Mouse (Mus musculus) adrenal gland, adult 18-20 months (tissue): ENCODE data around the gene Gm21988. TPM values are rescaled to one million over a fixed set of nuclear protein-coding genes. Genes with fewer than 3 reads are reported as not detected.

ENCODE experiments used
- DNase-seq, 2 experiments: peaks; one replicate each; pipeline ENCODE4 v3.0.0; 2021 to 2022; ENCODE audit warnings: low spot score in 2 of 2
- total RNA-seq, 2 experiments: library from RNA; stranded (reverse); gene quantifications; 1 replicate in 1 of 2; 2 replicates in 1 of 2; pipeline ENCODE4 v1.2.3; 2021

The Gm21988 gene
- total RNA-seq, 2 experiments from 2014 or later: 4.3 to 5.3 TPM

GRCm38 (mm10) chr11:70219873-70220272 lies 19.8 kb downstream of the Gm21988 start:
- DNase-seq: no peak

GRCm38 (mm10) chr11:70218741-70219470 lies 20.7 kb downstream of the Gm21988 start:
- no peak for DNase-seq

DNA sequence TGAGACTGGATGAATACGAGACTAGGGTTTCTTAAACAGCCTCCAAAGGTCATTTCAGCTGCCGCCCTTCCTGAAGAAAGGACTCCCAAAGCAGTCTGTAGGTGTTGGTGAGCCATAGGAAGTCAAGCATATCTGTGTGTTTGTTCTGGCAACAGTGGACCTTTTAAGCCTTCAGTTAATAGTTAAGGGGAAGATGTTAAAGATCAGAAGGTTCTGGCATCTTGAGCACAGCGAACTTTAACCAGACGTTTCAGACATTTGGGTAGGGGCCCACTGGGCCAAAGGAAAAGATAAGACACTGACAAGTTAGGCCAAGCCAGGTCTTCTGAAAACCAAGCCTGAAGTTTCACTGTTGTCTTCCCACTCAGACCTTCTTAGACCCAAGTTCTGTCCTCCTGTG lies 21.6 kb downstream of the Gm21988 start:
- DNase-seq: no peak

- no peak for DNase-seq
Observed at GRCm38 (mm10) chr11:70216103-70216502, 23.5 kb downstream of the Gm21988 start.

GRCm38 (mm10) chr11:70215301-70215700 lies 24.3 kb downstream of the Gm21988 start:
- no peak for DNase-seq

DNA sequence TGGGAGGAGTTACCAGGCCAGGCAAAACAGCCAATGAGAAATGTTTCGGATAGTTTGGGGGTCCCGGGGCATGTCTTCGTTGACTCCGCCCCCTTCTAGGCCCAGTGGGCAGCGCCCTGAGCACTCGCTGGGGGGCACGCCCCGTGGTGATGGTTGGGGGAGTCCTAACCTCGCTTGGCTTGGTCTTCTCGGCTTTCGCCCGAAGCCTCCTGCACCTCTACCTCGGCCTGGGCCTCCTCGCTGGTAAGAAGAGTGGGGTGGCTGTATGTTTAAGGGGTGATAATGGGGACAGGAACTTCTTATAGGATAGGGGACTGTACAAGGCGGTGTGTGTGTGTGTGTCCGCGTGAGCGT lies 24.8 kb downstream of the Gm21988 start:
- no peak for DNase-seq

DNA sequence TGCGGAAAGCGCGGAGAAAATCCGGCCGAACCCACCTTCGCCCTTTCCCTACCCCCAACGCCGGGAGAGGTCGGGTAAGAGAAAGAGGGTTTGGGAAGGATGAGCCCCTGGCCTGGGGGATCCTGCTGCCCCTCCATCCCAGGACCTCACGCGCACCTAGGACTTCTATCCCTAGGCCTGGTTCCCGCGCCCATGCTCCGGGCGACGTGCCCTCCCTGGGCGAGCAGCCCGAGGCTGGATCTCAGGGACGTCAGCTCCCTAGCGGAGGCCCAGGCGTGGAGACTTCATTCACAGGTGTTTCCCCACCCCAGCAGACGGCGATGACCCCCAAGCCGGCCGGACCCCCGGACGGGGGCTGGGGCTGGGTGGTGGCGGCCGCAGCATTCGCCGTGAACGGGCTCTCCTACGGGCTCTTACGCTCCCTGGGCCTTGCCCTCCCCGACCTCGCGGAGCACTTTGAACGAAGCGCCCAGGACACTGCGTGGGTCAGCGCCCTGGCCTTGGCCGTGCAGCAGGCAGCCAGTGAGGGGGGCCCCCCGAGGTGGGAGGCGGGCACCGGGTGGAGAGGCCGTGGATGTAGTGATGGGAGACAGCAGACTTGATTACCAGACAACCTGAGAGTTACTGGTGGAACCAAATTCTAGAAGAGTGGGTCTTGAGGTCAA lies 25.3 kb downstream of the Gm21988 start:
- DNase-seq: no peak

- DNase-seq: no peak
Observed at GRCm38 (mm10) chr11:70213736-70214135, 25.9 kb downstream of the Gm21988 start.

DNA sequence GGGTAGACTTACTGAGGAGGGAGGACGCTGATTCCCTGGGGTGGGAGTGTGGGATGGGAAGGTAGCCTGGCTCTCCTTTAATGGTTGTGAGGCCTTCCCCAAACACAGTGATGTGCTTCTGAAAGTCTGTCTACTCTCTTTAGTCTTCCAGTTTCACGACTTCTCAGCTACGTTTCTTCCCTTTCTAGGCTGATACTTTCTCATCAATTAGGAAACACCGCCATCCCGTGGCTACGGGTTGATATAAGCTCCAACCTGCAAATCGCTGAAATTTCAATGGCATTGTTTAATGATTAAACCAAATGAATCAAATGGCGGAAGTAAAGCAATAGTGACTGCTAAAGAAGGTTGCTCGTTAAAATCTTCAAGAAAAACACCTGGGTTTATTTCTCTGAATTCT lies 26.7 kb downstream of the Gm21988 start:
- DNase-seq: peak; percentile 56 to 70

DNA sequence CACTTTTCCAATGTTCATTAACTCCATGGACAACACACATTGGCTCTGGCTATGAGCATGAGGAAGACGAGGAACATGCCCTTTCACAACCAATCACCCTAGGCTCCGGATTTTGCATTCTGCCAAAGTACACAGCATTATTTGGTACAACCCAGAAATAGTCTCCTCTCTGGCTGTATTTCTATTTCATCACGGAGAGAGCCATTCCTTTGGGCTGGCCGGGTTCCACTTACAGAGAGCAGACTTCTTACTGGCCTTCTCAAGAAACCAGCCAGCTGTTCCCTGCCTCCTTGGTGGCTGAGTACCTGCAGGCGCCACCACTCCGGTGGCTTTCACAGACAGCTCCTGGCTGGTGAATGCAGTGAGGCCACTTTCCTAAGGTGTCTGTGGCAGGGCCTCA lies 27.2 kb downstream of the Gm21988 start, which contains the start of gene Slc16a11:
Slc16a11 (plus strand) TSS at position 330 of the 400 bp plus-strand sequence.
- DNase-seq: no peak

DNA sequence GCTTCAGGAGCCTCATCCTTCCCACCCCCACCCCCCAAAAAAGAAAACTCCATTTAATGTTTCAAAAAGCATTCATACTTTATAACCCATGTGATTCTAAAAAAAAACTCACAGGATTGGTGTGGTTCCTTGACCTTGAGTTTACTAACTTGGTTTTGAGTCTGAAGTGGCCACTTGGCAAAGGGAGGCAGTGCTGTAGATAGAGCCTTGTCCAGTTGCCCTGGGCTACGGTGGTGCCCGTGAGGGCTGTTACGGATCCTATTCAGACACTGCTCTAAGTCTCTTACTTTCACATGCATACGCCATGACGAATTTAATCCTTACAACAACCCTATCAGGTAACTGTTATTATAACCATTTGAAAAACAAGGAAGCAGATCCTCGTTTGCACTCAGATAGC lies 27.7 kb downstream of the Gm21988 start:
- DNase-seq: no peak

GRCm38 (mm10) chr11:70210681-70211080 lies 28.9 kb downstream of the Gm21988 start:
- no peak for DNase-seq

DNA sequence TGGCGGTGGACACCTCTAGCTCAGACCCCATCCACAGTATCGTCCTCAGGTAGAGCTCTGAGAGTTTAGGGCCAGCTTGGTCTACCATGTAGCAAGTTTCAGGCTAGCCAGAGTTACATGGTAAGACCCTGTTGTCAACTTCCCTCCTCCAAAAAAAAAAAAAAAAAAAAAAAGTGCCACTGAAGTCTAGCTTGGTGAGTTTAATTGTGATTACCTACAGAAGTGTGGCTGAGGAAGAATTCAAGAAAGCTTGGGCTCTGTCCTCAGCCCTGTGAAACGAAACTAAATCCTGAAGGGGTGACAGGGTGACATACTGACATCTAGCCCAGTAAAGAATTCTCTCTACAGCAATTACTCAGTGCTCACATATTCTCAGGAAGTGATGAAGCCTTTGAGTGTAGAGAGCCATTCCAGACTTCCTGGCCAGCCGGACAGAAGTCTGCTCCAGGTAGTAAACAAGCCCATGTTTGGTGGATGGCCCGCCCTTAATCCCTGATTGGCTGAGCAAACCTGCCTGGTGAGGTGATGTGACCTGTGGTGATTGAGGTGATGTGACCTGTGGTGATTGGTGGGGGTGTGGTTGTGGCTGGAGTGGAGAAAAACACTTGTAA lies 30.7 kb downstream of the Gm21988 start:
- no peak for DNase-seq

DNA sequence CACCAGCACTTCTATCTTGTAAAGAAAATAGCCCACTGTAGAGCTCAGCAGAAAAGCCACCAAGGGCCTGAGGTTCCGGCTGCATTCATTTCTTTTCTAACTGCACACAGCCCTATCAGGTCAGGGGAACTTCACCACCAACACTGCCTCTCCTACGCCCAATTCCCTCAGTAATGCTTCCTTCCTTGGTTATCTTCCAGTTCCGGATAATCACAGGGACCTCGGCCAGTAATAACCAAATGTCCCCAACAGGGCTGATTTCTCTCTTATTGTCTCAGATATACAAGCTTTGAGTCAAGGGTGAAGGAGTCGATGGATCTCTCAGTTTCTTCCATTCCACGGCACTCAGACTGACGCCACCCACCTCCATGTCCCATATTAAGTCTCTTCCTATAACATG lies 32.3 kb downstream of the Gm21988 start:
- DNase-seq: no peak

DNA sequence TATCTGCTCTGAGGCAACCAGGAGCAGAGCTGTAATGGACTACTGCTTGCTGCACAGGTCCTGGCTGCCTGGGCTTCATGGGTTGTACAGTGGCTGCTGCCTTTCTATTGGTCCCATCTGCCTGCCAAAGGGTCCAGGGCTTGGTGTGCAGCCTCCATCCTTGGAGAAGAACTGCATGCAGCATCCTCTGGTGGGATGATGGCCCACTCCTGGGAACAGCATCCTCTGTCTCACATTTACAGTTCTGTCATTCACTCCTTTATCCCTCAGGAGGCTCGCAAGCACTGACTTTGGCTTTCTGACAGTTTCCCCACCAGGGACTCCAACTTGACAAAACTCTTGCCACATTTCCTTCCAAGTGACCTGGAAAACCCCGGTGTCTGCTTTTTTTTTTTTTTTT lies 32.8 kb downstream of the Gm21988 start:
- no peak for DNase-seq

- DNase-seq: peak; percentile 84 to 89
Observed at GRCm38 (mm10) chr11:70201691-70202090, 37.9 kb downstream of the Gm21988 start.

DNA sequence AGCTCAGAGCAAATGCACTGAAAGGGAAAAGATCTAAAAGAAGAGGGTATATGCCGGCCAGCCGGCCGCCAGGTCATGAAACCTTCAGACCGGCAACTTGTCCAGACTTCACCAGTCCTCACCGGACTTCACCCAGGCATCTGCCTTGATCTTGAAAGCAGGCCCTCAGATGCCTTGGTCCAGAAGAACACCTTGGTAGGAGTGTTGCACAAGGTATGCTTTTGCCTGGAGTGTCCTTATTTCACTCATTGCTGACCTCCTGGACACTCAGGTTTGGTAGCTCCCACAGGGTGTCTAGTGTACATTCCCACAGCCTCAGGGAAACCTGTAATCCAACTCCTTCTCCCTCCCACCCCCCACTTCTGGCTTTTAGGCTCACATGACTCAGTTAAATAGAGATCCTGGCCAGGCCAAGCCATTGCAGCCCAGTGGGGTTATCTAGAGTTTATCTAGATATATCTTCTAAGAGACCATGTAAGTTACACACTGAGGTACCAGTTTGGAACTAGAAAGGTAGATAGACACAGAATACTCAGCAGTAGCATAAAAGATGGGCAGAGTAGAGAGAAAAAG lies 39.5 kb downstream of the Gm21988 start:
- DNase-seq: no peak

- no peak for DNase-seq
Observed at GRCm38 (mm10) chr11:70199107-70199506, 40.5 kb downstream of the Gm21988 start.

- DNase-seq: no peak
Observed at GRCm38 (mm10) chr11:70198332-70198731, 41.3 kb downstream of the Gm21988 start.

GRCm38 (mm10) chr11:70193354-70194285 lies 46.0 kb downstream of the Gm21988 start:
- DNase-seq: no peak

DNA sequence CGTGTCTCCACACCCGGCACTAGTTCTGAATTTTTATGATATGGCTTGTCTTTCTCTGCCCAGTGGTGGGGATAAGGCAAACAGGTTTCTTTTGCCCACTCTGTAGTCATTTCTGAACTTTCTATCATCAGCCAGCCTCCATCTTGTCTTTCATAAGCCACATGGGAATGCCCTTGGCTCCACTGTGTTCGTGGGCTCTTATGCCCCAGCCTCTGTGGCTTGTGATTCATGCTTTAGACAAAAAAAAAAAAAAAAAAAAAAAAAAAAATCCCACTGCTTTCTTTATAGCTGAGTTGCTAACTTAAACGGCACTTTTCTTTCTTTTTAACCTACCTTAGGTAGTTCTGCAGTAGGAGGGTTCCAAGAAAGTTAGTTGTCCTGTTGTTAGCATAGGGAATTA lies 47.5 kb downstream of the Gm21988 start:
- no peak for DNase-seq
